Mouse (Mus musculus) brain, embryonic 14.5 days (tissue): Measurements from ENCODE around the gene Aldh9a1.

Experiments used
- CTCF ChIP-seq: fragments of 200-500 bp; IDR thresholded peaks from 2 replicates; pipeline ENCODE4 v1.5.1; 2012; ENCODE audit warnings: inconsistent platforms, mild to moderate bottlenecking, moderate library complexity, borderline replicate concordance; ENCODE audit not compliant: insufficient read depth, insufficient read length; ENCODE audit errors: extremely low read depth
- POLR2A ChIP-seq: fragments of 200-500 bp; IDR thresholded peaks from 2 replicates; pipeline ENCODE4 v1.6.1; 2012; ENCODE audit warnings: mild to moderate bottlenecking, inconsistent platforms, borderline replicate concordance; ENCODE audit not compliant: poor library complexity, insufficient read depth, insufficient read length, severe bottlenecking; ENCODE audit errors: extremely low read depth

GRCm38 (mm10) chr1:167358731-167359130 is 8.9 kb downstream of the Aldh9a1 start:
- TF ChIP-seq CTCF, result no peak
- no peak for TF ChIP-seq POLR2A
